Mouse (Mus musculus) large intestine, adult 2 months (tissue): ENCODE results near the gene Tspan1. TPM values are rescaled to one million over a fixed set of nuclear protein-coding genes. Genes with fewer than 3 reads are reported as not detected.

Experiments
- DNase-seq: peaks from one replicate; pipeline ENCODE4 v3.0.0-alpha.2; 2012; ENCODE audit warnings: low read depth, low spot score
- WGBS: fragments of 180-500 bp; shearing (Covaris S2); methylation state at CpG from one replicate; pipeline ENCODE4 v1.1.7; 2018; 5-methylcytosine and 5-hydroxymethylcytosine counted together
- polyA plus RNA-seq: library from polyadenylated mRNA; depleted of rRNA; stranded (reverse); fragments of >200 nt; gene quantifications from 2 replicates; pipeline ENCODE4 v1.2.3, GENCODE M21; 2012

Tspan1 gene
- polyA plus RNA-seq, 1 experiment, result 298 TPM

DNA sequence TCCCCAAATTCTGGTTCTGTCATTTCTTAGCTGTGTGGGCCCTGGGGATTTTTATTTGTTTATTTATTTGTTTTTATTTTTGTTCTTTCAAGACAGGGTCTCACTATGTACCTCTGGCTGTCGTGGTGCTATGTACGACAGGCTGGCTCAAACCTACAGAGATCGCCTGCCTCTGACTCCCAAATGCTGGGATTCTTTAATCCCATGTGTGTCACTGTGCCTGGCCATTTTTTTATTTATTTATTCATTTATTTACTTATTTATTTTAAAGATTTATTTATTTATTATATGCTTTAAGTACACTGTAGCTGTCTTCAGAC lies 1.9 kb upstream of the Tspan1 start:
- WGBS, result 56% methylated on average over 3 of the region's 3 CpGs
- DNase-seq, result no peak

DNA sequence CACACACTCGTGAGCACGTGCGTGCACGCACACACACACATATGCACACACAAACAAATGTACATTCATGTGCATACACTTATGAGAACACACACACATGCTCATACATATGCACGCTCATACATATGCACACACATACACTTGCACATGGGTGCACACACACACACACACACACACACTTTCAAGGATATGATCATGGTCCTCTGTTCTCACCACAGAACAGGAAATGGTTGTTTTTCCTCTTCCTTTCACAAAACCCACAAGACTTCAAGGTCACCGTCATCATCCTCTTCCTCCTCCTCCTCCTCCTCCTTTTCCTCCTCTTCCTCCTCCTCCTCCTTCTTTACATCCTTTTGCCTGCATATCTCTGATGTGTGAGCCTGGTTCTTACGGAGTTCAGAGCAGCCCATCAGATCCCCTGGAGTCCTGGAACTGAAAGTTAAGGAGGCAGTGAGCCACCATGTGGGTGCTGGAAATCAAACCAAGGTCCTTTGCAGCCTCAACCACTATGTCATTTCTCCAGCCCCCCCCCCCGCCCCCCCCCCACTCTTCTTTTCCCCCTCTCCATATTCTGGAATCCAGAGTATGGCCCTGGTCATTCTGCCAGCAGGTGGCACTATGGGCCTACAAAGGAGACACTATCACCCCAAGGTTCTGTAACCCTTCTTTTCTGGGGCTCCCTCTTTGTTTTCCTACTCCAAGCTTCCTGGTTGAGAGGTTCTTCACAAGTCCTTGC lies 1.4 kb upstream of the Tspan1 start:
- no peak for DNase-seq
- 68% methylated on average over 7 of the region's 8 CpGs for WGBS

DNA sequence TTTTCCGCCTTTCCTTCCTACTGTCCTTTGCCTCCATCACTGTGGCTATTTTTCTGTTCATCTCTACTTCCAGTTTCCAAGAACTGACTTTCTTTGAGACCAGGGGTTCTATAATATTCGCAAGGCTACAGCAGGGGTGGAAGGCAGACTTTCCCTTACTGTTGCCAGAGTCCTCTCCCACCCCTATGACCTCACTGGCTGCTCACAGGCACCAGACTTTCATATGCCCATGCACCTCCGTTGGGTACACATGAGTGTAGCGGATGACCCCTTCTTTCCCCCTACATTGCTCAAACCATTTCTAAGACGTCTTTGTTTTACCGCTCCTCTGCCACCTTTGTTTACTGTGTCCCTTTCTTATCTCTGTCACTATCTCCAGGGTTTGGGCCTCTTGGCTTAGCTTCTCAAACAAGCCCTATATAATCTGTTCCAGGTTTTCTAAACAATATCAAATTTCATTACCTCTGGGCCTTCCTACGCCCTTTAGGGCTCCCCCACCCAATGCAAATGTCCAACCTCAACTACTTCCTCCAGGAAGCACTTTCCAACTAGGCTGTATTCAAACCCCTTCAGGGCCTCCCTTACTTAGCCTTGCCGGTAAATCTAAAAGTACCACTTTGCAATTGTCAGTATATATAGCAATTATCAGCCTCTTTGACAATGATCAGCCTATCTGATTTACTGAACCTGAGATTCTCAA lies 1.5 kb downstream of the Tspan1 start:
- 24% methylated on average over 8 of the region's 8 CpGs for WGBS
- no peak for DNase-seq

DNA sequence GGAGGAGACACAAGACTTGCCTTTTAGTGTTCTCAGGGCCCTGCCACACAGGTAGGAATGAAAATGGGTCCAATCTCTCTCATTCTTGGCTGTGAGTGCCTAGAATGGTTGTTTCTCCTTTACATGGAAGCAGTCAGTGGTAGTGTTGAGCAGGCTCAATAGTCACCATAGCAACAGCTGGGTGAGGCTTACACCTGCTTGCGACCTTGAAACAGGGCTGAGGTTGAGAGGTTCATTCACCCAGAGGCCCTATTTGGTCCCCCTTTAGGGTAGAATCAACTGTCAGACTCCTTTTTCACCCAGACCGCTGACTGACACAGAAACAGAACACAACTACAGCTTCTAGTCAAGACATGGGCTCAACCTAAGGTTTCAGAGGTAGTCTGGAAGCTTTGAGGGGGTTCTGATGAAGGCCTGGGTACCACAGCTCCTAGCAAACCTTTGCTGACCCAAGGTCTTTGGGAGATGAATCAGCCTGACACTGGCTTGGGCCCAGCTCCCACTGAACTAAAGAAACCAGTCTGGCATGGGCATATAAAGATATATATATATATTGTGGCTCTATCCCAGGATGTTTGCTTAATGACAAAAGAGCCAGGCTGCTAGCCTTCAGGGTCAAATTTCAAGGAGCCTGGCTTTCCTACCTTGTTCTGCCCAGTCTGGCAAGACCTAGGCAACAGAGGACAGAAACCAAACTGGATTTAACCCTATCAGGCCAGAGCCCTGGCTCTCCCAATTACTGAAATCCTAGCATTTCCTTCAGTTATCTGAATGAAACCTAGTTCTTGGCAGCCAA lies 2.4 kb downstream of the Tspan1 start:
- 31% methylated on average over 2 of the region's 2 CpGs for WGBS

DNA sequence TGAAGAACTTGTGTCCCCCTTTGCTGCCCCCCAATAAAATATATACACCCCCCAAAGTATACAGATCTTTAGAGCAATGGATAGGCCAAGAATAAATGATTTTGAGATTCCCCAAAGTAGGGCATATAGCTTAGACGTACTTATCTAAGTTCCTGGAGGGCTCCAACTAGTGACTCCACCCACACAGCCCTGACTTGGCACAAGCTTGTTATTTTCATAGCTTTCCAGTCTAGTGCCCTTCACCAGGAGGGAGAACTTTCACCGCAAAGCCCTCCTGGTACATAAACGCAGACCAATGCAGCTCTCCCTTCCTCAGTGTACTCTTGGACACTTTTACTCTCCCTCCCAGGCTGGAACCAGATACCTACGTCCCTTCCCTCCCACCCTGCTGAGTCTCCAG lies 5.3 kb downstream of the Tspan1 start:
- WGBS, result 22% methylated on average over 4 of the region's 4 CpGs
- DNase-seq, result no peak

More for the DNA sequence above, 2.4 kb downstream of the Tspan1 start:
- DNase-seq, result no peak

DNA sequence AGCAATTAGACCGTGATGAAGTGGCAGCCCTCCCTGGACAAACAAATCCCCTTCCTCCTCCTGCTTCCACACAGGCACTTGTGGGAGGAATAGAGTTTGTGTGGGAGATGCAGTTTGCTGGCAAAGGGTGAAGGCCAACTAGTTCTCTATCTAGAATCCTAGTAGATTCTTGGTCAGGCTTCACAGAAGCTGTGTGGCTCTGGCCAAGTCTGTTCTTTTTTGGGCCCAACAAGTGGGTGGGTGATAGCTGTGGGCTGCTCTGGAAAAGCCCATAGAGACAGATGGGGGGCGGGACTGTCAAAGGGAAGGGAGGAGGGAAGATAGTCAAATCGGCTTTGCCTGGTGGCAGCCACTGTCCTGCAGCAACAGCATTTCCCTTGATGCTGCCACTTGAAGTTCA lies 6.6 kb downstream of the Tspan1 start:
- 47% methylated on average over 3 of the region's 3 CpGs for WGBS
- no peak for DNase-seq

DNA sequence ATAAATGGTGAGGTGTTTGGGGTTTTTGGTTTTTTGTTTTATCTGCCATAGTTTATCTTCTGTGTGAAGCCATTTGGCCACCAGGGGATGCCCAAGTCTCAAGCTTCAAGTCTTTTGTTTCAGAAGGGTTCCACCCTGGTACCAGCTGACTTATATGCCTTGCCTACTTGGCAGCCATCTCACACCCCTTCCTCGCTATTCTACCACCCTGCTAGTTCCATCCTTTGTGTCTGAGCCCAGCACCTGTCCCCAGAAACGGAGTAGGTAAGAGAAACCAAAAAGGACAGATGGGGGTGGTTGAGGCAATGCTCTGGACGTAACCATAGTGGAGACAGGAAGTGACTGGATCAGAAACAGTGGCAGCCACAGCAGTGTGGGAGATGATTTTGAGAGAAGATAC lies 7.5 kb downstream of the Tspan1 start:
- DNase-seq, result no peak
- WGBS, result 38% methylated on average over 3 of the region's 3 CpGs

DNA sequence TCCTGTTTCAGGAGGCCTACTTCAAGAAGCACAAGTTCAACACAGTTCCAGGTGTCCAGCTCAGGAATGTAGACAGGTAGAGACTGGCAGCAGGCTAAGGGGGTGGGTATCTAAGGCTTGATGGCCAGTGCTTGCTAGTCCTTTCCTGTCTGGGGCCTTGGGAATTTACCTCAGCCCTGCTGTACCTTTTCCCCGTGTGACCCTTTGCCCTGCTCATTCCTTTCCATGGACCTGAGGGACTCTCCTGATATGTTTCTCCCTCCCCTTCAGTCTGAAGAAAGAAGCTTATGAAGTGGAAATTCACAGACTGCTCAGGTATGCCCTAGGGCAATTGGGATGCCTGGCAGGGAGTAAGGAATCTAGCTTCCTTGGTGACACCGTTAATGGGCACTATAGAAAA lies 9.5 kb downstream of the Tspan1 start:
- no peak for DNase-seq
- 76% methylated on average over 2 of the region's 2 CpGs for WGBS

DNA sequence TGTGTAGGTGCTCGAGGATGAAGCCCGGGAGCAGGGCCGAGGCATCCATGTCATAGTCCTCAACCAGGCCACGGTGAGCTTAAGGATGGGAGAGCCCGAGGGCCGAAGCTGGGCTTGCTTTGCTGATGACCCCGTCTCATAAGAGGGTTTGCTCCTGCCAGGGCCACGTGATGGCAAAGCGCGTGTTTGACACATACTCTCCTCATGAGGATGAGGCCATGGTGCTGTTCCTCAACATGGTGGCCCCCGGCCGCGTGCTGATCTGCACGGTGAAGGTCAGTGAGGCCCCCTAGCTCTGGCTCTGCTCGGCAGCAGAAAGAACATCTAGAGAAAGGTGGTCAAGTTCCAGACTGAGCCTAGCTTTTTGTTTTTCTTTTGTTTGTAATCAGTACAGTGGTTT lies 14.7 kb downstream of the Tspan1 start:
- WGBS, result 91% methylated on average over 15 of the region's 15 CpGs
- no peak for DNase-seq

DNA sequence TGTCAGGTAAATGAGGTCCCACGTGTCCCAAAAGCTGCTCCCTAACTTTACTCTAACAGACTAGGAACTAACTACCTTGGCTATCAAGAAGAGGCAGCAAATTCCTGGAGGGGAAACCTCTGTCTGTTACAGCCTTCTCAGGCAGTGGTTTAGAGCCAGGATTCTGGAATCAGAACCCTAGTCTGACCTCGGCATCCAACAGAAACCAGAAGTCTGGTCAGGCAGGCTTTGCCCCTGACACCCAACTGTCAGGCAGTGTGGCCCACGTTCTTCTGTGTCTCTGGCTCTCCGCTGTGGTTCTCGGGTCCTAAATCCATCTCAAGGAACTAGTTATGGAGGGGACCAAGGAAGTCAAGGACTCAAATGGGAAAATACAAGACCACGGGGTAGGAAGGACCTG lies 16.2 kb downstream of the Tspan1 start, which contains the start of gene Lurap1:
Gene Lurap1, minus strand, starts transcription at position 101 of the 400 bp plus-strand sequence.
- no peak for DNase-seq
- 45% methylated on average over 6 of the region's 6 CpGs for WGBS

DNA sequence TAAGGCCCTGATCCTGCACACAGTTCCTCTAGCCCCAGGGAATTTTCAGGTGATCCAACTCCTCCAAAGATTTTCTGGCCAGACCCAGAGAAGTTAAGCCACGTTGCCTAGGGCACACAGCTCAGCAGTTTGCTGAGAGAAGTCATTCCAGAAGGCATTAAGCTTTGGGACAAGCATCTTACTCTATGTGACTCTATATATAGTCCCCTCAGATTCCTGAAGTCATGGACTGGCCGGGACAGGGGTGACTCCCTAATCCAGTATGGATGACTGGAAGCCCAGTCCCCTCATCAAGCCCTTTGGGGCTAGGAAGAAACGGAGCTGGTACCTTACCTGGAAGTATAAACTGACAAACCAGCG lies 16.6 kb downstream of the Tspan1 start:
- no peak for DNase-seq
- WGBS, result 8% methylated on average over 4 of the region's 4 CpGs

DNA sequence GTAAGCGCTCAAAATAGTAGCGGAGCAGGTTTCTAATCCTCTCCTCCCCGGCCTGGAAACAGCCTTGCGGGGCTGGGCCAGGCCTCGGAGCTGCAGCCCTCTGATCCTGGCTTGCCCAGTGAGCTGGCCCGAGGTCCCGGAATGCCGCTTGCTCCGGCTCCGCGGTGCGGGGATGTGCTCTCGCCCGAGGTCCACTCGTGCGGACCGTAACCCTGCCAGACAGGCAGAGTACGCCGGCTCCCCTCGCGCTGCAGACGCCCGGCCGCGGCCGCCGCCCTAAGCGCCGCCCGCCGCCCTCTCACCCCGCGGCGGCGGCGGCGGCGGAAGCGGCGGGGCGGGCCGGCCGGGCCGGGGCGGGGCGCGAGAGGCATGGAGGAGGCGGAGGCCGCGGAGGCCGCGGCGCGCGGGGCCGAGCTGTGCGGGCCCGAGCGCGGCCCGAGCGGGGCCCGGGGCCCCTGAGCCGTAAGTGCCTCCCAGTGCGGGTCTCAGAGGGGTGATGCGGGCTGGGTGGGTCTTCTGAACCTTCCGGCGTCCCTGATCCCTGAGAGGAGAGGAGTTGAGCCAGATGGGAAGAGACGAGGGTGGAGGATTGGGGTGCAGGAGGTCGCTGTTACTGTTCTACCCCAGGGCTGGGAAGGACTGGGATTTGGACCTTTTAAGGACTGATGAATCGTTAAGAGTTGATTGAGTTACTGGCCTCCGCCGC lies 17.1 kb downstream of the Tspan1 start:
- WGBS, result under 1% methylated on average over 72 of the region's 73 CpGs
- DNase-seq, result no peak

DNA sequence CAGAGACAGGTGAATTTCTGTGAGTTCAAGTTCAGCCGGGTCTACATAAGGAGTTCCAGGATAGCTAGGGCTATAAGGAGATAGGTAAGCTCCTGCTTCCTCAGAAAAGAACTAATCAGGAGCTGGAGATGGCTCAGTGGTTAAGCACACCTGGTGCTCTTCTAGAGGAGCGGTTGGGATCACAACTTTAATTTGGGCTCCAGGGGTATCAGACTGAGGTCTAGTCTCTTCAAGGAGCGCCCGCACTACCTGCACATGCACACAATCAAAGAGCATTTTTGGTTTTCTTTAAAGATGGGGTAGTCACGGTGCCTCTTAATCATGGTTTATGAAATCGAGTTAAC lies 17.6 kb downstream of the Tspan1 start:
- no peak for DNase-seq
- 29% methylated on average over 6 of the region's 6 CpGs for WGBS

DNA sequence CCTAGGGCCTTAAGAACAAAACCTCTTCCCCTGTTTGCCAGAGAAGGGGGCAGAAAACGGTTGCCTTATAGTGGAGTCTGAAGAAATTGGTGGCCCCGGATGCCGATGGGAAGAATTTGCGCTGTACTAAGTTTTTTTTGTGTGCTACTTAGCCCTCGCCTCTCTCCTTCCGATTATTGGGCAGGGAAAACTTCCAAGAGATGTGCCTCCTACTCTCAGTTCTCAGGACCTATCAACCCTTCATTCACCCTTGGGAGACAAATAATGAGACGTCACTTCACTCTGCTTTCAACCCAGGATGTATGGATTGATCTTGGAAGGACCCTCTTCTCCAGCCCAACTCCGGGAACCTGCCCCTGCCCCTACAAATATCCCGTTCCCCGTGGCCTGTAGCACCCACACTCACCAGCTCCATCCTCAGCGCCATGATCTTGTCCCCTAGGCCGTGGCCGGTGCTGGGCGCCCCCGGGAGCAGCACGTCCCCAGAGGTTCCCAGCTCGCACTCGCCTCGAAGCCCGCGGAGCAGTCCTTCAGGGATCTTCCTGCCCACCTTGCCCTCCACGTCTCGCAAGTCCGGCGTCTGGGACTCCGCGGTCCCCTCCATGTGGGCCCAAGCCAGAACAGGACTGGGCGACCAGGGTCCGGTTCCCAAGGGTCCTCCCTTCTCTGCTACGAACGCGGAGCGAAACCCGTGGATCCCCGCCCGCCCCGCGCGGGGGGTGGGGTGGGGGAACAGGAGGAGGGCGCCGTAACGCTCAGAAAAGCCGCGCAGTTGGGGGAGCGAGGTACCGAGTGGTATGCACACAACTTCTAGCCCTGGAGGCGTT lies 23.3 kb downstream of the Tspan1 start:
- DNase-seq, result no peak
- WGBS, result under 1% methylated on average over 47 of the region's 47 CpGs

DNA sequence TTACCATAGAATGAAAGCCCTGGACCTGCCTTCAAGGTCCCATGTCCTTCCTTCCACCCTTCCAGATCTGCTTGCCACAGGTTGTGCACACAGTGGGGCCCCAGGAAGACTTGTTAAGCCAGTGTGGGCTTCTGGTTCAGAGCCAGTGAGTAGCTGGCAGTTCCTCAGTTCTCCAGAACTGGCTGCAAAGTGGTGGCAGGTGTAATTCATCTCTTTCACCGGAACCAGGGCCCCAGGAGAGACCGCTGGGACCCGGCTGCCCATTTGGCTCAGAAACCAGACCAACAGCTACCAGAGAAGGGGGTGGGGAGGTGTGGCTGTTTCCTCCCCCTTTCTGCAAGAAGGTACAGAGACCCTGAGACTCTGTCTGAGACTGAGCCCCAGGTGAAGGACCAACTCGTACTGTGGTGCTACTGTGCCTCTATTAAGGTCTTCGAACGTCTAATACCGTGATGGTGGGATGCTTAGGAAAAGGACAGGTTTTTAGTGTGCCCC lies 24.0 kb downstream of the Tspan1 start:
- DNase-seq, result no peak
- WGBS, result 9% methylated on average over 7 of the region's 7 CpGs

DNA sequence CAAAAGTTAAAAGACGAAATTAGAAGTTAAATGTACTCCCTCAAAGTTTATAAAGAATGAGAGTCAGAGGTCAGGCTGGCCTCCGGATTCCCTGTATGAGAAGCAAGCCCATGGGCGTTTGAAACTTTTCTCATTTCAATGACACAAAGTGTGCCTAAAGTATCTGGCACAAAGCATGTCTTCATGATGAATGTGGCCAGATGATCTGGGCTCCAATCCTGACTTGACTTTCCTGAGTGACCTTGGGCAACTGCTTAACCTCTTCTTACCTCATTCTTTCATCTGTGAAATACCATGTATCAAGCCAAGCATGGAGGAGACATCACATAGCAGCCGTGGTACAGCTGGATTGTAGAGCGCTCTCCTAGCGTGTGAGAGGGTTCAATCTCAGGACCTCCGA lies 25.1 kb downstream of the Tspan1 start:
- DNase-seq, result no peak
- WGBS, result 94% methylated on average over 7 of the region's 7 CpGs

DNA sequence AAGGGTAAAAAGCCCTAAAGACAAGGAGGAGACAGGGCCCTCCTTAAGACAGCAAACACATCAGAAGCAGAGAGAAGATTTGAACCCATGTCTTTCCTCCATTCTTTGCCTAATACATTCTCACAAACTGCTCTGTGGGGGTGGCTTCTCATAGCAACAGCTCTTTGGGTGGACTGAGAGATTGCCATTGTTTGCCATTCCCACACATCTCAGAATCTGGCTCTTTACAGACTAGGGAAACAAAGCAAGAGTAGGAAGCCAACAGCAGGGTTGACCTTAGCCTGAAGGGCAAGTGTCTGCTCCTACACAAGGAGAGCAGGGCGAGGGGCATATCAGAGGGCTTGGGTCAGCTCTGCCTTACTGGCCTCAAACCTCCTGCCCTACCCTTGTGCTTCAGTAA lies 25.7 kb downstream of the Tspan1 start:
- DNase-seq, result no peak
- 93% methylated on average over 1 of the region's 1 CpGs for WGBS

DNA sequence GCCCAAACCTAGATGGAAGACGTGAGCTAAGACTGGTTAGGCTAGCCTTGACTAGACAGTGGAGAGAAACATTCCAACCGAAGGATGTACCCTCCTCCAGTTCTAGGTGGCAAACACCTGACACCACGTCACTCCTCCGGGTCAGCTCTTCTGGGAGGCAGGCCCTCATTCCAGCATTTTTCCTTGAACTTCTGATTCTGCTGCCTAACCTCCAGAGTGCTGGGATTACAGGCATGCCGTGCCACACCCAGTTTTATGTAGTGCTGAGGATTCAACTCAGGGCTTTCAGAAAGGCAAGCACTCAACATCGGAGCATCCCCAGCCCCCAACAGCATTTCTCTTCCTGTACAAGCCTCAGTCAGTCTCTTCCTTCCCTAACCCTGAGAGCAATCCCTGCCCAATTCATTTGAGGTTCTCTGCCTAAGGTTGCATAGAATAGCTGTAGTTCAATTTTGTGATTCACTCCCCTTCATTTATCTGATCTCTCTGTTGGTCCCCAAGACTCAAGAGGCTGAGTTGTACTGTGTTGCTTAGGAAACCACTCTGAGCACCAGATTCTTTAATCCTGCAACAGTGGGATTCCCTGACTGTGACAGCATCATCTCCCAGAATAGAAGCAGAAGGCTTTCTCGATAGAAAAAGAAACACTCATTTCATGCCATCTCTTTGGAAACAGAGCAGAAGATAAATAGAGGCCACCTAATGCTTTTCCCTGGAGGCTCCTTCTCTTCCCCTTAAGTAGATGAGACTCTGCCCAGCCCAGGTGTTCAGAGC lies 26.4 kb downstream of the Tspan1 start:
- WGBS, result 69% methylated on average over 7 of the region's 7 CpGs
- no peak for DNase-seq
